Mouse (Mus musculus) embryonic fibroblast, embryonic 13.5 days (primary cell): ENCODE data around the gene Tex14. TPM values are rescaled to one million over a fixed set of nuclear protein-coding genes. Genes with fewer than 3 reads are reported as not detected.

Source experiments
- H3K27ac ChIP-seq: 2 replicates; pipeline ENCODE4 v1.5.1; 2012; ENCODE audit warnings: low read length, control low read depth, inconsistent platforms; ENCODE audit not compliant: insufficient read depth
- H3K4me1 ChIP-seq: 2 replicates; pipeline ENCODE4 v1.6.1; 2011; ENCODE audit warnings: low read length; ENCODE audit not compliant: control insufficient read depth, insufficient read depth
- H3K4me3 ChIP-seq: 2 replicates; pipeline ENCODE4 v1.5.1; 2011; ENCODE audit warnings: mild to moderate bottlenecking, control low read depth, low read length; ENCODE audit not compliant: insufficient read depth
- CTCF ChIP-seq: IDR thresholded peaks from 2 replicates; pipeline ENCODE4 v1.5.1; 2011; ENCODE audit warnings: mild to moderate bottlenecking, control low read depth, low read length, moderate library complexity, borderline replicate concordance; ENCODE audit not compliant: insufficient read depth
- POLR2A ChIP-seq: IDR thresholded peaks from 2 replicates; pipeline ENCODE4 v1.6.1; 2011; ENCODE audit warnings: low read depth, mild to moderate bottlenecking, control low read depth, low read length, moderate library complexity
- polyA plus RNA-seq: library from polyadenylated mRNA; stranded (reverse); fragments of >200 nt; gene quantifications from 2 replicates; pipeline ENCODE4 v1.2.4, GENCODE M21; 2011; ENCODE audit warnings: low read depth; ENCODE audit not compliant: missing spikeins, insufficient read length

The Tex14 gene
- polyA plus RNA-seq, 1 experiment, result 0.11 TPM

DNA sequence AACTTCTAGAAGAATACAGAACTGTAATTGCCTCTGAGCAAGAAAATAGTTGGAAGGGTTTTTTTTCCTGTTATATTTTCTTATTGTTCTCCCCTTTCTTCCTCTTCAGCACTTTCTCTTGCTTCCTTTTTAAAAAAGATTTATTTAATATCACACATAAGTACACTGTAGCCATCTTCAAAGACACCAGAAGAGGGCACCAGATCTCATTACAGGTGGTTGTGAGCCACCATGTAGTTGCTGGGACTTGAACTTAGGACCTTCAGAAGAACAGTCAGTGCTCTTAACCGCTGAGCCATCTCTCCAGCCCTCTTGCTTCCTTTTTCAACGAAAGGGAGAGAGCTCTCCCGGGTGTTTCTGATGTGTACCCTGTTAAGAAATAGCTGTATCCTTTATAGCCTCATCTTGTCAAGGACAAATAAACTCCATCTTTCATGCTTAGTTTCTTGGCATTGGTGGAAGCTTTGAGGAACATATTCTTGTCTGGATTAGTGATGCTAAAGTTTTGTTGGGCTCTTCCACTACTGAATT lies 79.0 kb downstream of the Tex14 start:
- Histone ChIP-seq H3K4me1 (no peaks in the 10 kb centered on the region), H3K27ac (no peak overlapping the region), H3K4me3 (no peak overlapping the region)
- TF ChIP-seq CTCF, result no peak
- no peak for TF ChIP-seq POLR2A

DNA sequence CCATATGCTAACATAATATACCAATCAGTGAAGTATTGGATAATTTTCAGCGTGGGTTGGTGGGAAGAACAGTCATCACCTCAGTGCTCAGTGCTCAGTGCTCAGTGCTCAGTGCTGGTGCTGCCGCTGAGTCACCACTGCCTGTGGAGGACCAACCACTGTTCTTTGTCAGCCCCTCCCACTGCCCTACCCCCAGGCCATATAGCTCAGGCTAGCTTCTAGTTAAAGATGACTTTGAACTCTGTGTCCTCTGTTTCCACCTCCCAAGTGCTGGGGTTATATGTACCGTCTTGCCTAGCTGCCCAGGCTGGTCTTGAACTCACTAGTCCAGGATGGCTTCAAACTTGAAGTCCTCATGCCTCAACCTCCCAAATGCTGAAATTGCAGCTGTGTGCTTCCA lies 84.1 kb downstream of the Tex14 start:
- H3K27ac ChIP-seq, result no peak overlapping the region
- H3K4me3 ChIP-seq, result no peak overlapping the region
- no peak for TF ChIP-seq POLR2A
- TF ChIP-seq CTCF, result no peak
- no peaks in the 10 kb centered on the region for H3K4me1 ChIP-seq

DNA sequence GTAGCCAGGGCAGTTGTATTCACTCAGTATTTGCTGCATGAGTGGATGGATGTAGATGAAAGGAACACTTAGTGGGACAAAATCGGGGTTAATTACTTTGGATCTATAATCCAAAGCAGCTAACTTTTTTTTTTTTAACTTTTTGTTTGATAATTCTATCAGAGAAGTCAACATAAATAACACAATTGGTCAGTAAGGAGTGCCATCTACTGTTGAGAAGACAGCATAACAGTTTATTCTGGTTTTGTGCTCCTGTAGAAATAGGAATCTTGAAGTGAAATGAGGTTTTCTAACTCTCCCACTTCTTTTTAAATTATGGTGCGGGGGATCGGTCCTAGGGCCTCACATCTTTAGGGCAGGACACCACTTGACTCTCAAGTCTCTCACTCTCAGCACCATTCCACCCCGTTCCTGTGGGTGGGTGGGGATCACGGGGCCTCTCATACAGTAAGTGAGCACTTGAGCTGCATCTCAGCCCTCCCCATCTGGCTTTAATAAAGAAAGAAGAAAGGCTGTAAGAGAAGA lies 99.9 kb downstream of the Tex14 start:
- no peak overlapping the region for H3K27ac ChIP-seq
- no peak overlapping the region for H3K4me3 ChIP-seq
- no peak for TF ChIP-seq CTCF
- no peak for TF ChIP-seq POLR2A
- no peaks in the 10 kb centered on the region for H3K4me1 ChIP-seq

DNA sequence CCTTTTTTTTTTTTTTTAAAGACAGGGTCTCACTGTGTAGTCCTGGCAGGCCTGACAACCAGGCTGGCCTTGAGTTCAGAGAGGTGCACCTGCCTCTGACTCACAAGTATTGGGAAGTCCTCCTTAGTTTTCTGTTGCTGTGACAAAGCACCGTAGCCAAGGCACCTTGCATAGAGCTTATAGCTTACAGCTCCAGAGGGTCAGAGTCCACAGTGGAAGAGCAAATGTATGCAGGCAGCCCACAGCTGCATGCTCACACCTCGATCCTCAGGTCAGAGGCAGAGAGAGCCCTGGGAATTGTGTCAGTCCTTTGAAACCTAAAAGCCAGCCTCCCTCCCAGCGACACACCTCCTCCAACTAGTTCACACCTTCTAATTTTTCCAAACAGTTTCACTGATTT lies 101.6 kb downstream of the Tex14 start:
- no peak overlapping the region for H3K4me3 ChIP-seq
- no peaks in the 10 kb centered on the region for H3K4me1 ChIP-seq
- no peak for TF ChIP-seq CTCF
- TF ChIP-seq POLR2A, result no peak
- no peak overlapping the region for H3K27ac ChIP-seq

DNA sequence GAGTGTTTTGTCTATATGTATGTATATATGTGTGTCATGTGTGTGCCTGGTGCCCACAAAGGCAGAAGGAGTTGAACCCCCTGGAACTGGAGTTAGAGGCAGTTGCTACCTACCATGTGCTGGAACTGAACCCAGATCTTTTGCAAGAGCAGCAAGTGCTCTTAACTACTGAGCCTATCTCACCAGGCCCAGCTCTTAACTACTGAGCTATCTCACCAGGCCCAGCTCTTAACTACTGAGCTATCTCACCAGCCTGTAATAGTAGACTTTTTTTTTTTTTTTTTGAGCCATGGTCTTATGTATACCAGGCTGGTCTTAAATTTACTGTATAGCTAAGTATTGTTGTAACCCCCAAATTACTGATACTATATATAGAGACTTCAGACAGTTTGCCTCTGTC lies 102.2 kb downstream of the Tex14 start:
- no peak for TF ChIP-seq CTCF
- no peak for TF ChIP-seq POLR2A
- Histone ChIP-seq H3K4me3 (no peak overlapping the region), H3K4me1 (no peaks in the 10 kb centered on the region), H3K27ac (no peak overlapping the region)

DNA sequence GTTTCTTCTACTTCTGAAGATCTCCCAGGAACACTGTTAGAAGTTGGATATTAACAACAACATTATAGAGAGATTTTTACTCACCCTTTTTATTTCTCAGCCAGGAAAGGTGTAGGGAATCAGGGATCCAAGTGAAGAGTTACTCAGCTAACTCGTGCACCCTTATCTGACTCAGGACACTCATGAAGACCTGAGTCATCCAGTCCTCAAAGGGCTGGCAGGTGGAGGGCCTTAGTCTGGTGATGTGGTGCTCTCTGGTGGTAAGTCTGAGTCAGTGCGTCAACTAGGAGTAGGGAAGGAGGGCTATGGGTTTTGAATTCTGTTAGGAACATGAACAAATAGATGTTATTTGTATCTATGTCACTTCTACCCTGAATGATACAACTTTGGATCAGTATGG lies 114.4 kb downstream of the Tex14 start:
- no peak for TF ChIP-seq POLR2A
- peak; percentile 64; the same call in 1 of the 2 replicates for TF ChIP-seq CTCF
- no peak overlapping the region for H3K27ac ChIP-seq
- no peaks in the 10 kb centered on the region for H3K4me1 ChIP-seq
- no peak overlapping the region for H3K4me3 ChIP-seq

DNA sequence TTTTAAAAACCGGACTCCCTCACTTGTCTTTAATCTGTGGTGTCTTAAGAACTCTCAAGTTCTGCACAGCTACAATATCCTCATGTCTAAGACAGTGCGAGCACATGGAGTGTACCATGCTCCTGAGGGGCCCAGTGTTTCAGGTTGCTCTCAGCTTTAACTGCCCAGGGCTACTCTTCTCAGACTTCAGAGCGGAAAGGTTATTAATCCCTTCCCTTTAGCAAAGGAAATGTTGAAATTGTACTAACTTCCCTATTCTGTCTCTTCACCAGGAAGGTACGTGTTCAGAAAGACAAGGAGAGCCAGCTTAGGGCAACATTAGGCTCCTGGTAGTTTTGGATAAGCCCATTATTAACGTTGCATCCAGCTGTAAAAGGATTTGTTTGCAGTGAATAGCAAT lies 118.6 kb downstream of the Tex14 start:
- Histone ChIP-seq H3K27ac (no peak overlapping the region), H3K4me3 (no peak overlapping the region), H3K4me1 (no peaks in the 10 kb centered on the region)
- no peak for TF ChIP-seq POLR2A
- TF ChIP-seq CTCF, result no peak

DNA sequence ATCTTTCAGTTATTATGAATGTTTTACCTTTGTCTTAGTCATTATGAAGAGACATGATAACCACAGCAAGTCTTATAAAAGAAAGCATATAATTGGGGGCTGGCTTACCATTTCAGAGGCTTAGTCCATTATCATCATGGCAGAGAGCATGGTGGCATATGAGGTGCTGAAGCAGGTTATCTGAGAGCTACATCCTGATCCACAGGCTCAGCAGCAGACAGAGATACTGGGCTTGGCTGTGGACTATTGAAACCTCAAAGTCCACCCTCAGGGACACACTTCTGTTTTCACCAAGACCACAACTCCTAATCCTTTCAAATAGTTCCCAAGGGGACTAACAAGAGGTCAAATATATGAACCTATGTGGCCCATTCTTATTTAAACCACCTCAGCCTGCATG lies 119.1 kb downstream of the Tex14 start:
- TF ChIP-seq POLR2A, result no peak
- TF ChIP-seq CTCF, result no peak
- Histone ChIP-seq H3K4me3 (no peak overlapping the region), H3K4me1 (no peaks in the 10 kb centered on the region), H3K27ac (no peak overlapping the region)

DNA sequence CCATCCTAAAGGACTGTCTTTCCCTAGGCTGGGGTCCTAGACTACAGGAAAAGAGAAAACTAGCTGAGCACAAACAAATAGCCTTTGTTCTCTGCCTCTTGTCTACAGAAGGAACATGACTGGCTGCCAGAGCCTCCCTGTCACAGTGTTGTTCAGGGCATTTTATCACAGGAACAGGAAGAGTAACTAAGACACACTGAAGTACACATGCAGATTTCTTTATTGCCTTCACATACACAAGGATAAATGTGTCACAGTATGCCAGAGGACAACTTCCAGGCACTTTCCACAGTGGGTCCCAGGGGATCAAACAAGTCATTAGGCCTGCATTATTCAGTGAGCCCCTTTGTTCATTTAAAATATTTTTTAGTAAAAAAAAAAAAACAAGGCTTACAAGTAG lies 119.9 kb downstream of the Tex14 start:
- Histone ChIP-seq H3K4me3 (no peak overlapping the region), H3K27ac (no peak overlapping the region), H3K4me1 (no peaks in the 10 kb centered on the region)
- TF ChIP-seq POLR2A, result no peak
- TF ChIP-seq CTCF, result no peak

DNA sequence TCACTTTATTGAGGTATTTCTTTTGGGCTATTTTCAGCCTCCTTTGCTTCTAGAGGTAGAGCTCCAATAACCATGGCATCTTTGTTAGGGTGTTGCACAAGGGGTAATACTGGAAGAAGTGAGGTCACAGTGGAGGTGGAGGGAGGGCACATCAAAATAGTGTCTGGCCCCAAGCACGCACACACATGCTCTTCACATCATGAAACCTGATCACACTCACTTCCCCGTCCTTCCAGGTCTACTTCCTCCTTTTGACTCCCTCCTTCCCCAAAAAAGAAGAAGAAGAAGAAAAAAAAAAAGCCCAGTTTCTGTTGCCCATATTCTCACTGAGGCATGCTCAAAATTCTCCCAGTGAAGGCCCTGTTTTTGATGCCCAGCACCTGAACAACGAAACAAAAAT lies 122.5 kb downstream of the Tex14 start:
- Histone ChIP-seq H3K4me3 (no peak overlapping the region), H3K4me1 (no peaks in the 10 kb centered on the region), H3K27ac (no peak overlapping the region)
- TF ChIP-seq CTCF, result no peak
- TF ChIP-seq POLR2A, result no peak
